Mouse (Mus musculus): Measurements from ENCODE around the gene Gpr137b.
"Not testable (repeated sequence)": the region's sequence is repeated elsewhere in the genome, so short reads cannot be mapped to it uniquely, and the experiment has no call there.

Gpr137b gene

DNA sequence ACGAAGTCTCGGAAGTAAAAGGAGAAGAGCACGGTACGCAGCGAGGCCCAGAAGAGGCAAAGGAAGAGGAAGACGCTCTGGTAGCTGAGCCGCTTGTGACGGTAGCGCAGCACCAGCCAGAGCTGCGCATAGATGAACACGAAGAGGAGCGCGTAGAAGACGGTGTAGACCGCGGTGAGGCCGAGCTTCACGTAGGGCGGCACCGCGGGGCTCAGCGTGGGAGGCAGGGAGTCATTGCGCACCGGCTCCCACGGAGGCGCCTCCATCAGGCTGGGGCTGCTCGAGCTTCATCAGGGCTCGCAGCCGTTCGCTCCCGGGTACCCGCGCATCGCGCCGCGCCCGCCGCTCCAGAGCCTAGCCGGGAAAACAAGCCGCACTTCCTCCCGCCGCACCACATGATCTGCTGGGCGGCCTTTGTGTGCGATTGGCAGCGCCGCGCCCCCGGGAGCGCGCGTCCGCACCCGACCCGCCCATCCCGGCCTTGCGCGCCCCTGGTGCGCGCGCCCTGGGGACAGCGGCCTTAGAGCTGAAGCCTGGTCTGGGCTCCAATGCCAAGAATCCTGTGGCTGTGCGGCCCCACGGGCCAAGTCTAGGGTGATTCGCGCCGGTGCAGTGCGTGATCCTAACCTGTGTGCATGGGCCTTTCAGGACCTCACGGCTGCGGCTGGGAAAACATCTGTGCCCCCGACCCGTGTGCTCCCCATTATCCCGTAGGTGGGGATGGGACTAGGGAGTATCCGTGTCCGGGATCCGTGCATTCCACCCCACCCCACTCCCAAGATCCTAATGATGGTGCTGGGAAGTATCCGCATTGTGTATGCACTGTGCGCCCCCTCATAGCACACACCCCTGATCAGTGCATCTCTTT, at the start of gene Gpr137b:
Gpr137b (minus strand) TSS at position 787 of the 868 bp plus-strand sequence.
- DNase-seq, result peak; percentile 58 to 74

DNA sequence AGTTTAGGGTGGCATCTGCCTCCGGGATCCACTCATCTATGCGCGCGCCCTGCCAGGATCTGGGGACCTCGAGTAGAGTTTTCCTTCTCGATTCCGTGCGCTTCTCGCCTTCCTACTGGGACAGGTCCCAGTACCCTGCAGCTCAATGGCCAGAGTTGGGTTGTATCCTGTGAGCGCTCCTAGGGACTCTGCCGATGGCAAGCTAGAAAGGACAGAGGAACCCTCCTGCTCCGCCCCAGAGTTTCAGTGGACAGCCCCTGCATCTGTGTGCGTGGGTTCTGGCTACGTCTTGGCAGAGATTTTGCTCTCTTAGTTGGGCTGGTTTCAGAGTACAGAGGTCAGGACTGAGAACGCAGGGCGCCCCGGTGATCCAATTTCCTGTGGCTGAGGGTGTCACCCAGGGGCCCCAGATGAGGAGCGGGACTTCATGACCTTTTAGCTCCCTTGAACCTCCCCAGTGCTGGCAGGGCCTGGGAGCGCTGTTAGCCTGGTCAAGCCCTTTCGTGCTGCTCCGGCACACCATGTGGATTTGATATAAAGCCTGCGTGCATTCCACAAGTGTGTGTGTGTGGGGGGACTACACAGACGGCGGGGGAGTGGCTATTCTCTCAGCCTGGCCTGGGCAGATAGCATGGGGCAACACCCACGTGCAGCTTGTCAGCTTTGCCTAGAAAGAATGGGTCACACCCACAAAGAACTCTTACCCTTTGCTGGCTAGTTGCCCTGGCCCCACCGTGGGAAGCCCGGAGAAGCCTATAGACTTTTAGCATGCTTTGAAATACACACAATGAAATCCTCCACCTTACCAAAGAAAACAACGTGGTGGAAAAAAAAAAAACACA, 44.5 kb upstream of the Gpr137b start:
- peak; percentile 51 to 63 for DNase-seq

DNA sequence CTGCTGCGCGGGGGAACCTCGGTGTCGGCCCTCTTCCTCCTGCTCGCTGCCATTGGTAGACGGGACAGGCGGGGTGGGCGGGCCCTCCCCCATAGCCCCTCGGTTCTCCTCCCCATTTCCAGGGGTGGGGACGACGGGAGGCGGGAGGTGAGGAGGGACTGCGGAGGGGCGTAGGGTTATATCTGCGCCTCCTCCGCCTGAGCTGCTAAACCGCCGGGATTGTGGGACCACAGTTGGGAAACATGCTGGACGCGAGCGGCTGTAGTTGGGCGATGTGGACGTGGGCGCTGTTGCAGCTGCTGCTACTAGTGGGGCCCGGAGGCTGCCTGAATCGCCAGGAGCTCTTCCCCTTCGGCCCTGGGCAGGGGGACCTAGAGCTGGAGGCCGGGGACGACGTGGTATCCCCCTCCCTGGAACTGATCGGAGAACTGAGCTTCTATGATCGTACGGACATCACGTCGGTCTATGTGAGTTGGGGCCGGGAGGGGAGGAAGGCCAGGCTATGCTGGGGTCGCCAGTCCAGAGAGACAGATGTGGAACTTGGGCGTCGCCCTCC, 43.7 kb upstream of the Gpr137b start, which contains the start of gene Nid1:
Nid1 (plus strand) TSS at position 92 of the 556 bp plus-strand sequence.
- DNase-seq, result peak; percentile 45 to 59

DNA sequence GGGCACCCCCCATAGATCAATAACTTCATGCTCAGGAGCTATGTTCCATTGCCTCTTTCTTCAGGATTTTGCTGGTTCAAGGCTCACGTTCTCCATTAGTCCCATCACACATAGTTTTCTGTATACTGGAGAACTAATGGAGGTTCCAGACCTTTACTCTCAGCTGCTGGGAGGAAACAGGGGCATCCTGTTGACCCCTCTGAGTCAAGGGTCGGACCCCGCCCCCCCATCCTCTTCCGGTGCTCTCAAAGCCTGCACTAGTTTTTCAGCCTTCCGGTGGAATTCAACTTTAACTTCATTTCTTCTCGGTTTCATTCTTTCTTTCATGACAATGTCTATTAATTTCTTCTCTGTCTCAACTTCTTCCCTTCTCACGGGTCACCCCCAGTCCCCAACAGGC, 42.3 kb upstream of the Gpr137b start:
- peak; percentile 47 to 61 for DNase-seq

DNA sequence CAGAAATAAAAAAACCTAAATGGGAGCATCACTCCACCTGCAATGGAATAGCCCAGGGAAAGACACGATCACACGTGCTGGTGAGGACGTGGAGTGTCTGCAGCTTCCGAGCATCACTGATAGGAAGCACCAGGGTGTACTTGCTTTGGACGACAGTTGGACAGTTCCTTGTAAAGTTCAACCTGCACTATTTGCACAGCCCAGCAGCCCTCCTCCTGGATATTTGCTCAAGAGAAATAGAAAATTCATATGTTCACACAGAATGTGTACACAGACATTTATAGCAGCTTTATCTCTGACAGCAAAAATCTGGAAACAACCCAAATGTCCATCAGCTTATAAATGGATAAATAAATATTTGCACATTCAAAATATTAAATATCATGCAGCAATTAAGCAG, 29.5 kb upstream of the Gpr137b start:
- DNase-seq, result not testable (repeated sequence)

DNA sequence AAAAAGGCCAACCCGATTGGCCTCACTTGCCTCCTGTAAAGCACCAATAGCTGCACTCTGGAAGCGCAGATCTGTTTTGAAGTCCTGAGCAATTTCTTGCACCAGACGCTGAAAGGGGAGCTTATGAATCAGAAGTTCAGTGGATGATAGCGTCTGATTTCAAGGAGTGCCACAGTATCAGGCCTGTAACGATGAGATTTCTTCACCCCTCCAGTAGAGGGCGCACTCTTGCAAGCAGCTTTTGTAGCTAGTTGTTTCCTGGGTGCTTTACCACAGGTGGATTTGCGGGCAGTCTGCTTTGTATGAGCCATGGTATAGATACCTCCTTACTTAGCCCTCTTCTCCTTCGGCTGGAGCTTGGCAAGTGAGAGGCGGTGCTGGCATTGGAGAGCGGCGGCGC, 25.0 kb upstream of the Gpr137b start:
- not testable (repeated sequence) for DNase-seq

DNA sequence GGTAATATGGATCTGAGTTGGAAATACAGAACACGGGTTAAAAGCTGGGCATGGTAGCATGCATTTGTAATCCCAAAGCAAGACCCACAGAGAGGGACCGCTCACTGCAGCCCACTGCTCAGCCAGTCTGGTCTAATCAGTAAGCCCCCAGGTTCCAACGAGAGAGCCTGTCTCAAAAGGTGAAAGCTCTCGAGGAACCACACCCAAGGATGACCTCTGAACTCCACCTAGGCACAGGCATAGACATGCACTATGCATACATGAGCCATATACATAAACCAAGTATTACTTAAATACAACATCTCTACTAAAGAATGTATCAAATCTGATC, 22.2 kb upstream of the Gpr137b start:
- DNase-seq, result not testable (repeated sequence)

DNA sequence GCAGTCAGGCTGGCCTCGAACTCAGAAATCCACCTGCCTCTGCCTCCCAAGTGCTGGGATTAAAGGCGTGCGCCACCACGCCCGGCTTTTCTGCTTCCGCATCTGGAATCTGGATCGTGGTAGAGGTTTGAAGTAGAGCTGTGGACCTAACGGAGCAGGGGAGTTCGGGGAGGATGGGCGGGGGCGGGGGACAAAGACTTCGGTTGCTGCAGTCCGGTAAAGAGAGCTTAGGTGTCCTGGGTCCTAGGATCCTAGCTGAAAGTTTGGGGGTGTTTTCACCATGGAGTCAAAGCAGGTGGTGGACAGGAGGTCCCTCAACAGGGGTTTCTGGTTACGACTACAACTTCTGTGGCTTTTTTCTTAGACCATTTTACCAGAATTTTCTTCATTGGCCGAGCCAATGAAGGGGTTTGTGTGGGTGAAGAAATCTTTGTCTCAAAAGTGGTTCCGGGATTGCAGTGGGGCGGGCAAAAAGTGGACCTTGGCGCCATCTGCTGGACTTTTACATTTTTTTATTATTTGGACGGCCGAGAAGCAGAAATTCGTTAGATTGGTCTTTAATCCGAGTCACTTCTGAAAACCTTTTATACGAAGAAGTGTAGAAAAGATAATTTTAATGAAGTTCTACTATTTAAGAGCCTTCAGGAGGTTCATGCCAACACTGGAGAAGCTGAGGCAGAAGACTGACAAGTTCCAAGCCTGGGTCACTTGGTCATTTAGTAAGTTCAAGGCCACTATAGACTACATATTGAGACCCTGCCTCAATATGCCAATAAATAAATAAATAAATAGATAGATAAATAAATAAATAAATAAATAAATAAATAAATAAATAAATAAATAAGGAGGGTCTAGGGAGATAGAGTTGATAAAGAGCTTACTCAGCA, 21.5 kb upstream of the Gpr137b start:
- DNase-seq, result peak; percentile 59 to 71

DNA sequence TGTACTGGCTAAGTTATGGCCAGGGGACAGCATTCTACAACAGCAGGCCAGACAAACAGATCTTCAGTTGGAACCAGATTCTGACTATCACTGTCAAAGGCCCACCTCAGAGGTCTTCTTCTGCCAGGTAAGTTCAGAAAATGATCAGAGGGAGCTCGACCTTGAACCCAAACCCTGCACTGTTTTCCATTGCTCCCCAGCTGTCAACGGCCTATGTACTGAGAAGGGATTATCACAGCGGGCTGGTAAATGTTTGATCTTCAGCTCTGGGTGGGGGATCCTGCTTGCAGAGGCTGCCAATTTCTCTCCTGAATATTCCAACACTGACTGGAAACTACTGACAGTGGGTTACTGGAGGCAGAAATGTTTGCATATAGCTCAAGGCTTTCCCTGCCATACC, 20.4 kb upstream of the Gpr137b start:
- peak; percentile 17 to 33 for DNase-seq

DNA sequence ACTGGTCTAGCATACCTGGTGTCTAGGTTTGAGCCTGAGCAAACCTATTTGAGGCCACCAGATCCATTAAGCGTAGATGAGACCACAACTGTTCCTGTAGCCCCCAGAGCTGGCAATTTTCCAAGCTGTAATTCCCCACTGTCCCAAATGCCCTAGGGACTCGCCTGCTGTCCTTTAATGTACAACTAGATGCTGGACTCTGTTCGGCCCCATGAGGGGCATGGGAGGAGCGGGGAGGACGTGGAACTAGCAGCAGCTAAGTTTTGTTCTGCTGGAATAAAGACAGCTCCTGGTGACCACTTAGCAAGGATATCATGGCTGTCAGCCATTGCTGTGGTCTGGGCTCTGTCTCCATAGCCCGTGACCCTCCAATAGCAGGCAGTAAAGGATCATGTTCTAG, 11.7 kb upstream of the Gpr137b start:
- not testable (repeated sequence) for DNase-seq

DNA sequence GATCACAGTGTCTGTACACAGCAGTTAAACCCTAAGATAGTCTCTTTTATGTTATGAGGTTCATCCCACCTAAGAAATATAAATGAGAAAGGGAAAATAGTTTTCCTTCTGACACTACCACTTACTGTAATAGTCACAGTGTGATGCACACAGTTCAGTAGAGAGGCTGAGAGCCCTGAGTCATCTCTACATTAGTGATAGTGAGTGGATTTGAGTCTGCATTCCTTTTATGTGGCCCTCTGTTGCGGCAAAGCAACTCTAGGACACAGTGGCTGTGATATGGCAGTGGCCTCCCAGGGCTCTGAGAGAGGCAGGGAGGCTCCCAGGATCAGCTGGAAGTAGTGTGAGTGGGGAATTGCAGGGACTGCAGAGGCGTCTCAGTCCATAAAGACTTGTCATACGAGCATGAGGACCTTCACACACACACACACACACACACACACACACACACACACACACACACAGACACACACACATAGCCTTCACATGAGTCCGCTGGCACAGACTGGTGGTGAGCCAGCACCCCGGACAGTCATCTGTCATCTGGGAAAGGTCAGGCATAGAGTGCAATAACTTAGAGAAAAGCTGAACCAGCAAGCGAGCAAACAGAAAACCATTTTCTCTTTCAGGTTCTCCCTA, 10.8 kb upstream of the Gpr137b start:
- not testable (repeated sequence) for DNase-seq

DNA sequence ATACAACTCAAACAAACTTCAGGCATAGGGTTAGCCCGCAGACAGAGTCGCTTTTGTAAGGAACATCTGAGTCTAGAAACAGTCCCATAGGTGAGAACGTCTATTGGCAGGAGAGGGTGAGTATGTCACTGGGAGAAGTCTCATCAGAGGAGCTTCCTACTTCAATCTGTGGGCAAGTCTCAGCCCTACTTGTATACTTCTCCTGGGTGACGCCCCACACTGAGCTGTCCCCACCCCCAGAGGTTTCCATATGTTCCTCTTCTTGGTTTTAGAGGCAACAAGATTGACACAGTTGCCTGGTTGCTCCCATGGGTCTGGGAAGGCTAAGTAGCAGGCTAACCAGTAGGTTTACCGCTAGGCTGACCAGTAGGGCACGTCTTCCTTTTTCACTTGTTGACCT, 10.0 kb upstream of the Gpr137b start:
- not testable (repeated sequence) for DNase-seq

DNA sequence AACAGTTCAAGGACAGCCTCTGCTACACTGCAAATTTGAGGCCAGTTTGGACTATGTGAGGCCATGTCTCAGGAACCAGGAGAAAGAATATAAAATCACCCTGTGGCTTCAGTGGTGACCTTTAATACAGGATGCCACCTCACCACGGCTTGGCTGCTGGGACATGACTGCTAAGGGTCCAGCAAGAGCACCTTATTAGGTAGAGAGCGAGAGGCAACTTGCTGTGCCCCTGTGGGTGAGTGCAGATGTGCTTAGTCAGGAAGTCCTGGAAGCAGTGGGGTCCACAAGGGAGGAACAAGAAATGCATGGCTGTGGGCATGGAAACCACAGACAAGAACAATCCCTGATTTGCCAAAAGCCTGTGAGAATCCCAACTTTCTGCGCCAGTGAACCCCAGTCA, 9.6 kb upstream of the Gpr137b start:
- not testable (repeated sequence) for DNase-seq

DNA sequence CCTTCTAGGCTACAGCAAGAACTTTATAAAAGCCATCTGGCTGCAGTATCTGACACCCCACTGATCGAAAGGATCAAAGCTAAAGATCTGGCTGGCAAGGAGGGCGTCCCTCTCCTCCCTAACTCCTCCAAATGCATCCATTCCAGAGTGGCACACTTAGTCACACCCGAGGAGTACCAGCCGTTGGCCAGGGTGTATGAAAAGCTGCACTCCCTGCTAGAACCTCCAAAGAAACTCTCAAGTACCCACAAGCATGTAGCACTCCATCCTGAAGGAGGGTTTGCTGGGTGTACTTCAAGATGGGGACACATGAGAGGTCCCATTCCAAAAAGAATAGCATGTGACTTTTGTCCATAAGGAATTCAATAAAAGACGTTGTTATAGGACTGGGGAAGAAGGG, 9.0 kb upstream of the Gpr137b start:
- DNase-seq, result not testable (repeated sequence)

DNA sequence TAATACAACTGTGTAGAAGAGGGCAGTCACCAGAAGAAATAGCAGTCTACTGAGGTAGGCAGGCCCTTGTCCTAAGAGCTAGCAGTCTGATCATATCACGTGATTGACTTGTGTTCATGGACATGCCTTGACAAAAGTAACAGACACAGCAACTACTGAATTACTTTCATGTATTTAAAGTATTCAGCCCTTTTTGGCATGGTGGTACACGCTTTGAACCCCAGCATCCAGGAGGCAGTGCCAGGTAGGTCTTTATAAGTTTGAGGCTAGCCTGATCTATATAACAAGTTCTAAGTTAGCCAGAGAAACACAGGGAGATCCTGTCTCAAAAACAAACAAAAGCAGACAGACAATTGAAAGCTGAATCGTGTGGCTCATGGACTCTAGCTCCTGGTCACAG, 7.0 kb upstream of the Gpr137b start:
- not testable (repeated sequence) for DNase-seq

DNA sequence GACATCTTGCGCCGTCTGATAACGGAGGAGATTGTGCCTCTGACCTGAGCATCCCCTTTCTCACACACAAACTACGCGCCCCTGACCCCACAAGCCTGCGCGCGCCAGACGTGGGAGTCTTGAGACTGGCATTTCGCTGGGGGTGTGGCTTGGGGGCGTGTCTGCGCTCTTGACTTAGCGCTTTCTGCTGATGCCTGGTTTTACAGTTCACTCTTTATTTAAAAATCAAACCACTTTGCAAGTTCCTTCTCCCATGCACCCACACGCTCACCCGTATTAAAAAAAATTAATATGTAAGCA, 232 bp upstream of the Gpr137b start:
- DNase-seq, result peak; percentile 43 to 65

DNA sequence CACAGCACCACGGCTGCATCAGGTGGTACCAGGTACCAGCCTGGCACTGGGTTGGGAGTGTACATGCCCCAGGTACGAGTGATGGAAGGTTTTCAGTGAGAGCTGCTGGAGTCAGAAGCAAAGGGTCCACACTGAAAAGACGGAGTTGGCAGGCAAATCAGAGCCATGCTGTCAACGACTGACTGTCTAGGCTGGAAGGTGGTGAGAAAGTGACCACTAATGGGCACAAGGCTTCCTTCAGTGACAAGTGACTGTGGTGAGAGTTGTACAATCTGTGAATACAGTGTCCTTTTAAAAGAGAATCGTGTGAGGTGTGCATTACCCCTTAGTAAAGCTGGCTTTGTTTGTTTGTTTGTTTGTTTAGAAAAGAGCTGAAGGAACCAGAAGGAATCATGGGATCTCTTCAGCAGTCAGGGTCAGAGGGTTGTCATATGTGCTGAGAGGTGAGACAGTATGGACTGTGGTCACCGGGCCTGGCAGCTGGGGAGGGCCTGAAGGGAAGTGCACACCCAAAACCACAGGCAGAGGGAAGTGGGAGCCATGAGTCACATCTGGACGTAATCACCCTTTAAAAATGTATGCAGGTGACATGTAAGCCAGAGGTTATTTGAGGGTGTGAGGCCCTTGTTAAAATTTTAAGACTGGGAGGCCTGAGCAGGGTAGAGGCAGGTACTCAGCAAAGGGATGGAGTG, 15.5 kb downstream of the Gpr137b start:
- not testable (repeated sequence) for DNase-seq

DNA sequence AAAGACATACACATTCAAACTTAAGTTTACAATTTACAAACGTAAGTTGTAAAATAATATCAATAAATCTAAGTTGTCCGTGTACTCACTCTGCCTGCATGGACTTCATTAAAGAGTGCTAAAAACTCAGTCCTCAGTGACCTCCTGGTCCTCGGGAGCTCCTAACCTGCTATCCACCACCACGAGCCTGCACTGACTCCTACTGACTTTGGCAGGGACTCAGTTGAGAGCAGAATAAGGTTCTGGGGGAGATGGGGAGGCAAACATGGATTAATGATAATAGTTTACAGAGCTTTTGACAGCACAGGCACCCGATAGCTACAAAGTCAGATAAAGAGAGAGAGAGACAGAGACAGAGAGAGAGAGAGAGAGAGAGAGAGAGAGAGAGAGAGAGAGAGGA, 16.6 kb downstream of the Gpr137b start:
- no peak for DNase-seq

DNA sequence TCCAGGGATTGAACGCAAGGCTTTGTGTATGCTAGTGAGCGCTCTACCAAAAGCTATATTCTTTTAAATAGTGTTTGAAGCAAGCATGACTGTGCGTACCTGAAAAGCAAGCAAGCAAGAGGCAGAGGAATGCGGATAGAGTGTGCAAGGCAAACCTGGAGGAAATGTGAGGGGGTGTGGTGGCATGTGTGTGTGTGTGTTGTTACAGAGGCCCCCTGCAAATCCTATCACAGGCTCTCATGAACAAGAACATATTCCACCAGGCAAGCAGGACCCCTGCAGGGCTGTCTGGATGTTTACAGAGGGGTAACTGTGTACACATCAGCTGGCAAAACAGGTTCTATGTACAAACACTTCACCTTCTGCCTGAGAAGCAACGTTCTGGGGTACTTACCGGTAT, 19.8 kb downstream of the Gpr137b start:
- not testable (repeated sequence) for DNase-seq

DNA sequence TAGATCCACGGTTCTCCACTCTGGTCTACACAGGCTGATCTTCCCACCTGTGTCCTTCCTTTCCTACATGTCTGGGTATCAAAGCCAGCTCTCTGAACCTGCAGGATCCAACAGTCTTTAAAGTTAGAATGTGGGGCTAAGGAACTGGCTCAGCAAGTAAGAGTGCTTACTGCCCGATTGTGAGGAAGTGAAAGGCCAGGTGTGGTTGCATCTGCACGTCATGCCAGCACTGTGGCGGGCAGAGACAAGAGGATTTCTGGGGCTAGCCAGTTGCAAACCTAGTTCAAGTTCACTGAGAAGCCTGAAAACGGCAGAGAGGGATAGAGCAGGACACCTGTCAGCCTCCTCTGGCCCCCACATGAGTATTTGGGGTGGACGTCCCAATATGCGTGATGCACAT, 22.4 kb downstream of the Gpr137b start:
- DNase-seq, result not testable (repeated sequence)

DNA sequence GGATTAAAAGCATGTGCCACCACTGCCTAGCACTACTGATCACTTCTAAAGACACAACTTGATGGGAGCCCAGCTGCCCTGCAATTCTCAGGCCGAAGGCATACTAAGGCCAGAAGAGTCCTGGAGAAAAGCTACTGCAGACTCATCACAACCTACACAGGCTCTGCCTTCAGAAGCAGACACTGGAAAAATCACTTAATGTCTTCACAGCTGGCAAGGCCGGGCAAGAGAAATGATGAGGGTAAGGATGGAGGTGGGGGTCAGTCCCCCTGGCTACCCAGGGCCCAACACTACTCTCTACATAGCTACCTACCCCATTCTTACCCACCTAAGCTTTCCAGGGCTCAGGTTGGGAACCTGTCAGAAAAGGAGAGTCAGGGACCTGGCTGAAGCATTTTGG, 27.4 kb downstream of the Gpr137b start:
- DNase-seq, result not testable (repeated sequence)

Data from kidney, postnatal 4 days (tissue).